Mouse (Mus musculus) E14TG2a.4 (cell line): Measurements from ENCODE around the gene Mmd.

ENCODE experiments used
- H3K27me3 ChIP-seq: 2 replicates; pipeline ENCODE4 v1.6.1; 2014; ENCODE audit warnings: low read length, control low read depth; ENCODE audit not compliant: insufficient read depth
- H3K36me3 ChIP-seq: 2 replicates; pipeline ENCODE4 v1.6.1; 2014; ENCODE audit warnings: low read length, control low read depth; ENCODE audit not compliant: insufficient read depth
- H3K4me1 ChIP-seq: replicated peaks from 2 replicates; pipeline ENCODE4 v1.6.1; 2014; ENCODE audit warnings: low read depth, low read length, control low read depth
- H3K4me3 ChIP-seq: replicated peaks from 2 replicates; pipeline ENCODE4 v1.5.1; 2014; ENCODE audit warnings: mild to moderate bottlenecking, low read length
- H3K9me3 ChIP-seq: 2 replicates; pipeline ENCODE4 v1.6.1; 2014; ENCODE audit warnings: low read length, control low read depth
- CTCF ChIP-seq: conservative IDR thresholded peaks from 2 replicates; pipeline ENCODE4 v1.5.1; 2014; ENCODE audit warnings: low read length
- NANOG ChIP-seq: IDR thresholded peaks from 2 replicates; pipeline ENCODE4 v1.6.1; 2014; ENCODE audit warnings: borderline replicate concordance, low read length, mixed read lengths
- POU5F1 ChIP-seq: IDR thresholded peaks from 2 replicates; pipeline ENCODE4 v1.6.1; 2014; ENCODE audit warnings: low read length, borderline replicate concordance

The Mmd gene

DNA sequence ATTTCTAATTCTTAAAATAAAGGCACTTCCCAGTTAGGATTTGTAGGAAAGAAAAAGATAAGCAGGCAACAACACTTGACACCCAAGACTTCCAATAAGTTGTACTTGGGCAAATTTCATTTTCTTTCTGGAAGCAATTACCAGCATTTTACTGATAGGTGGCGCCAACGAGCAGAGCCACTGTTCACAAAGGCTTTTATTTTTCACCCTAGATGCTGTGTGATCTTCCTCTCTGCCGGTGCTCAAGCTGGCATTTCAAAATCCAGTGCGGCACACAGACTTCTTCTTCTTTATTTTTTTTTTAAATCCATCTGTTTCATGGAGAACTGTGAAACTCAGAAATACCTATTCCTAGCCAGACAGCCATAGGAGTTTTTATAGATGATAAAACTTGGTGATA, 68.2 kb downstream of the Mmd start:
- Histone ChIP-seq H3K9me3 (no peaks in the 10 kb centered on the region), H3K27me3 (no peaks in the 10 kb centered on the region), H3K4me1 (no peaks in the 10 kb centered on the region), H3K36me3 (no peaks in the 10 kb centered on the region), H3K4me3 (no peak overlapping the region)
- TF ChIP-seq CTCF (peak; percentile 75), NANOG (no peak)

DNA sequence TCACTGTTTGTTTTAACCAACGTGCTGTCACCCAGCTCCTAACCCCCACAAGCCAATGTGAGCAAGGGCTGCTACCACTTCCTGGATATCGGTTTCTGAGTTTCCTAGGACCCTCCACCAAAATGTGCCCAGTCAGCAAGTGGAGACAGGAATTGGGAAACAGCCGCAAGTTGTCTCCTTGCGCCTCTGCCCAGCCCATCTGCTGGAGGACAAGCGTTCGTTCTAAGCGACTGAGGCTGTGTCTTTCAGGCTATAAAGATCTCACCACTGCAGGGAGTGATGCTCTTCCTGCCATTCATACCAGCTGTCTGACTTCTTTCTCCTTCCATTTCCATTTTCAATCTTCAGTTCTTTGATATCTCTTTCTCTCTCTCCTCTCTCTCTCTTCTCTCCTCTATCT, 71.7 kb downstream of the Mmd start:
- Histone ChIP-seq H3K4me1 (no peaks in the 10 kb centered on the region), H3K4me3 (no peak overlapping the region), H3K9me3 (no peaks in the 10 kb centered on the region), H3K36me3 (no peaks in the 10 kb centered on the region), H3K27me3 (no peaks in the 10 kb centered on the region)
- TF ChIP-seq POU5F1 (no peak), CTCF (no peak), NANOG (no peak)

DNA sequence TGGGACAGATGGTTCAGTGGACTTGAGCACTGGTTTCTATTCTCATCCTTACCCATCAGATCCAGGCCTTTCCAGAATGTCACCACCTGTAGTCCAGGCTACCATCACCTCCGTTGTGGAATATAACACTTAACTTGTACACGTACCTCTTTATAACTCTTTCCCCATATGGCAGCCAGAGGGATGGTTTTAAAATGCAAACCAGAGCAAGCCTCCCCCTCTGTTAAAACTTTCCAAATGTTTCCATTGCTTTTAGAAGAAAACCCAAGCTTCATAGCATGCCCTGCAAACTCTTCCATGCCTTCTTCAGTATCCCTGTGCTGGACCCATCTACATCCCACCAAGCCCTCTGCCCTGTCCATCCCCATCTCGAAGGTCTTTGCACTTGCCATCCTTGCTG, 75.3 kb downstream of the Mmd start:
- H3K27me3 ChIP-seq: no peaks in the 10 kb centered on the region
- TF ChIP-seq CTCF: no peak
- no peak for TF ChIP-seq NANOG
- TF ChIP-seq POU5F1: no peak
- no peaks in the 10 kb centered on the region for H3K4me1 ChIP-seq
- peaks cover 8% of the 10 kb centered on the region; the same call in 1 of the 2 replicates for H3K9me3 ChIP-seq
- H3K36me3 ChIP-seq: no peaks in the 10 kb centered on the region
- H3K4me3 ChIP-seq: no peak overlapping the region

DNA sequence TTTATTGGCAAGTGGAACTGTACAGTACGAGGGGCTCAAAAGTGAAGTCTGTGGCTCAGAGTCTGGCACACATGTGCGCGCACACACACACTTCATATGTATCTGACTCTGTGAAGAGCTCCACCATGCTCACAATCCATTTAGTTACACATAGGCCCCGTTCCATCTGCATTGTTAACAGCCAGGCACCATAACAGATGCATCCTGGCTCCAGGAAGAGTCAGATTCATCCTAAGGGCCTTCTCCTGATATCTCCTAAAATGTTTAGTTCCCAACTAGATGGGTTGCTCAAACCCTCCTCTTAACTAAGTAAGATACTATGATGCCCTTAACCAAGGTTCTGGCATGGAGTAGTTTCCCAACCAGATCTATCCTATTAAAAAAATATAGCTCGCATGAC, 76.9 kb downstream of the Mmd start:
- Histone ChIP-seq H3K4me1 (no peaks in the 10 kb centered on the region), H3K9me3 (peaks cover 8% of the 10 kb centered on the region; the same call in 1 of the 2 replicates), H3K36me3 (no peaks in the 10 kb centered on the region), H3K27me3 (no peaks in the 10 kb centered on the region), H3K4me3 (no peak overlapping the region)
- TF ChIP-seq CTCF (no peak), NANOG (no peak), POU5F1 (no peak)

DNA sequence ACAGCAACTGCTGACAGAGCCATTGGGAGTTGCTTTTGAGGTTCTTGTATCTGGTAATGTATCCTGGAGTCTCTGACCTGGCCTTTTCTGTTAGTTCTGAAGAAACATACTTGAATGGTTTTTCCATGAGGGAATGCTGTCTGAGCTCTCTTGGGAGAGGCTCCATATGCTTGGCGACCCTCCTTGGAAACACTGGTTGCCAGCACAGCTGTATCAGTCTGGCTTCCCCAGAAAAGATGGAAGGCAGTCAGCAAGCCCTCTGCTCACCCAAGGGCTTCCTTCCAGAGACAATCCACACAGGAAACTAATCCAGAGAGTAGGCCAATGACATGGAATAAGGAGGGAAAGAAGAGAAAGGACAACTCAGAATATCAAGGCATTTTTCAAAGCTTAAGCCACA, 77.6 kb downstream of the Mmd start:
- H3K9me3 ChIP-seq: peaks cover 8% of the 10 kb centered on the region; the same call in 1 of the 2 replicates
- no peak overlapping the region for H3K4me3 ChIP-seq
- TF ChIP-seq POU5F1: no peak
- no peak for TF ChIP-seq CTCF
- TF ChIP-seq NANOG: no peak
- no peaks in the 10 kb centered on the region for H3K4me1 ChIP-seq
- H3K36me3 ChIP-seq: no peaks in the 10 kb centered on the region
- no peaks in the 10 kb centered on the region for H3K27me3 ChIP-seq
